Mouse (Mus musculus) embryonic stem cell, embryonic (primary cell): Measurements from ENCODE around the gene Nagpa.

ENCODE experiments used
- CTCF ChIA-PET, 4 experiments: fragments of 300-600 bp in 2 of 4; fragments of 350-600 bp in 2 of 4; sonication (Branson Sonifier 250); formaldehyde crosslinking; loops; one replicate each; lab custom pipeline; 2022; ENCODE audit warnings: inconsistent platforms in 2 of 4; lab: Charles Lee
- POLR2A ChIA-PET, 4 experiments: fragments of 300-600 bp in 2 of 4; fragments of 350-600 bp in 2 of 4; sonication (Branson Sonifier 250); formaldehyde crosslinking; loops; one replicate each; lab custom pipeline; 2022; ENCODE audit warnings: antibody characterized with exemption in 4 of 4, inconsistent platforms in 1 of 4; lab: Charles Lee

Nagpa gene

DNA sequence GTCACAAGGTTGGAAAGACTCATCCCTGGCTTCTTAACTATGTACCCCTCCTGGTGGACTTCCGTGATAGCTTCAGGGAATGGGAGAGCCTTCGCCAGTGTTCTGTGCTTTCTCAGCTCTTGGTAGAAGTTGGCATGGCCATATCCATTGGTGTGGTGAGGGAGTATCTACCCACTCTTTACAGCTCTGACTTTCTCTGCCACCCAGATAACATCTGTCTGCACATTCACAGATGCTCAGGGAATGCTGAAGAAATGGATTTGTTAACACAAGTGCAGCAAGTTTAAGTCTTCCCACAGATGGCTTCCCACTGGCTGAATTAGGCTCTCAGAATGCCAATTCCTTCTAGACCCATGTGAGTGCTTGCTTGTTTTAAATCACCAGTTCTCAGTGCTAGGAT lies 10.3 kb upstream of the Nagpa start:
- POLR2A ChIA-PET, result interaction anchor here in 1 of 4 experiments (1.9 kb wide), 1 partner anchor 9 kb away, joined by 11 read pairs; the partner anchor contains the start of gene Nagpa

DNA sequence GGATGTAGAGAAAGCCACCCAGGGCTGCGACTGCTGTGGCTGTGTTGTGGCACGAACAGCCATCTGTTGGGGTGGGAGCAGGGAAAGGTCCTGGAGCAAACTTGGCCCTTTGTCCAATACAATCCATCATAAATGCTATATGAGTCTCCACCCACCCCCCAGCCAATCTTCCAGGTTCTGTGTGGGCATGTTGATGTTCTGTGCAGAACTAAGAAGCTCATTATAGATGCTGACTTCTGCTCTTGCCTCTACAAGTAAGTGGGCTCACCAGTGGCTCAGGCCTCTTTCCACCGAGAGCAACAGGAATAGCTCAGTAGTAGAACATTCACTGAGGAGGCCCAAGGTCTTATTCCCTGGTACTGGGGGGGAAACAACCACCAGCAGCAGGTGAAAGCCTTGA lies 8.3 kb upstream of the Nagpa start:
- ChIA-PET CTCF (interaction anchor here in 1 of 4 experiments (0.5 to 1.0 kb wide), 2 partner anchors 262 to 911 kb away, joined by 3 to 8 read pairs; no protein-coding TSS in a partner anchor), POLR2A (interaction anchor here in 1 of 4 experiments (0.8 kb wide), 1 partner anchor 9 kb away, joined by 3 read pairs; the partner anchor contains the start of gene Nagpa)

More for the DNA sequence above, 10.3 kb upstream of the Nagpa start:
- CTCF ChIA-PET, result interaction anchor here in 1 of 4 experiments (0.9 kb wide), 1 partner anchor 30 kb away, joined by 3 read pairs; no protein-coding TSS in a partner anchor

- POLR2A ChIA-PET, result no interaction called here
- CTCF ChIA-PET, result no interaction called here
Measured at GRCm38 (mm10) chr16:5210365-5210764, 6.6 kb upstream of the Nagpa start.

- ChIA-PET POLR2A (interaction anchor here in 2 of 4 experiments (1.1 to 3.3 kb wide), 6 partner anchors 8 to 265 kb away, joined by 3 to 11 read pairs (median 4); no protein-coding TSS in a partner anchor), CTCF (no interaction called here)
Measured at GRCm38 (mm10) chr16:5206051-5206450, 2.2 kb upstream of the Nagpa start.

GRCm38 (mm10) chr16:5205431-5205970 lies 1.7 kb upstream of the Nagpa start:
- CTCF ChIA-PET, result interaction anchor here in 1 of 4 experiments (0.6 kb wide), 1 partner anchor 325 kb away, joined by 5 read pairs; the partner anchor contains the start of gene Ubald1
- POLR2A ChIA-PET, result interaction anchor here in 2 of 4 experiments (1.2 to 6.1 kb wide), 6 partner anchors 8 to 266 kb away, joined by 3 to 31 read pairs (median 4); no protein-coding TSS in a partner anchor

DNA sequence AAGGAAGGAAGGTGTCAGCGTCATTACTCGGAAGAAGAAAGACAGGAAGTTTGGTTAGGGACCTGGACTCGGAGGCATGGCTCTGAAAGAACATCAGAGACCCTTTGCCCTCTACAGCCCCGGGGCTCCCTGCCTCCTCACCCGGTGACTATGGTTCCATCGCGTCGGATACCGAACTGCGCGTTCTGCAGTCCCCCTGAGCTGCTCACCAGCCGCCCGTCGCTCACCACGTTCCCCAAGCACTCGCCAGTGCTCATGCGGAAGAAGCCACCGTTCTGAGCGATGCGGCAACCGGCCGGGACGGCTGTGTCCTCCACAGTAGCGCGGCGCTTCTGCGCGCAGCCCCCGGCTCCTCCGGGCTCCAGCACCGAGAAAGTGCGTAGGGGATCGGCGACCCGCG lies 612 bp downstream of the Nagpa start:
- CTCF ChIA-PET, result interaction anchor here in 1 of 4 experiments (0.7 to 2.2 kb wide), 2 partner anchors 51 to 579 kb away, joined by 3 to 9 read pairs; no protein-coding TSS in a partner anchor
- POLR2A ChIA-PET, result interaction anchor here (0.8 to 6.1 kb wide), 20 partner anchors 9 to 323 kb away, joined by 3 to 31 read pairs (median 4); partner anchors contain the start of genes Alg1 (in 1 of the 4), Sec14l5 (in 1 of the 4) and Ubald1 (in 1 of the 4)

DNA sequence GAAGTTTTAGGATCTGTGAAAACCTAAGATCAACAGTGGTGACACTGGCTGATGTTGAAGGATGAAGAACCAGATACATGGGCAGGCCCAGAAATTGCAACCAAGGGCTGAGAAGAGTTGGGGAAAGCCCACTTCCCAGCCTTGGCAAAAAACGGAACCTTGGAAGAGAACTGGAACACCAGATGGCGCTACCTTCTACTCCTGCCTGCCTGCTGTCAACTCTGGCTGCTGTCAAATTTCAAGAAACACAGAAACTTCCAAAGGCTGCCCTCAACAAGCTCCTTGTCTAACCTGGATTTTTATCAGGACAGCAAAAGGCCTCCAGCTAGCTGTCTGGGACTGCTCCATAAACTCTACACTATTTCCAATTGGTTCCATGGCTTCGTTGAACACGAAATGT lies 1.1 kb downstream of the Nagpa start:
- ChIA-PET CTCF (interaction anchor here in 1 of 4 experiments (0.7 to 2.2 kb wide), 3 partner anchors 42 to 578 kb away, joined by 3 to 9 read pairs (median 3); no protein-coding TSS in a partner anchor), POLR2A (interaction anchor here in 3 of 4 experiments (1.2 to 6.1 kb wide), 11 partner anchors 10 to 268 kb away, joined by 3 to 31 read pairs (median 4); partner anchors contain the start of genes Alg1 (in 1 of the 3) and Sec14l5 (in 1 of the 3))

DNA sequence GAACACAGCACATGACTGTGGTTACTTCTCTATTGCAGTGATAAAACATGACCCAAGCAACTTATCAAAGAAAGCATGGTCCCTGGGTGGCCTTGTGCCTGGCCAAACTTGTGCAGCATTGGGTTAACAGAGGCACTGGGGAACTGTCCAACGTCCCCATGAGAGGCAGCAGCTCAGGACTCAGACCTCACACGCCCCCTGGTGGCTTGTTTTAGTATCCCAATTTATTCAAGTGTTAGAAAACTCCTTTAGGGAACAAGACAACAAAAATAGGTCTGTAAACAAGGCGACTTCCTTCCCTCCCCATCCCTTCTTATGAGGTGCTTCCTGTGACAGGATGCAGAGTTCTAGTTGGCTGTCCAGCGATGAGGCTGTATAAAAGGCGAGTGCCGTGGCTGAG lies 8.7 kb downstream of the Nagpa start:
- POLR2A ChIA-PET, result interaction anchor here in 3 of 4 experiments (0.5 to 1.4 kb wide), 8 partner anchors 9 to 1783 kb away, joined by 3 to 6 read pairs (median 3); partner anchors contain the start of gene Nagpa (in 1 of the 3)
- CTCF ChIA-PET, result interaction anchor here (0.5 to 2.8 kb wide), 16 partner anchors 9 to 570 kb away, joined by 3 to 8 read pairs (median 3); partner anchors contain the start of gene Nagpa (in 1 of the 4)

GRCm38 (mm10) chr16:5186234-5186633 lies 17.6 kb downstream of the Nagpa start:
- ChIA-PET POLR2A (interaction anchor here in 1 of 4 experiments (1.6 to 1.9 kb wide), 2 partner anchors 9 to 213 kb away, joined by 3 to 6 read pairs; no protein-coding TSS in a partner anchor), CTCF (no interaction called here)

DNA sequence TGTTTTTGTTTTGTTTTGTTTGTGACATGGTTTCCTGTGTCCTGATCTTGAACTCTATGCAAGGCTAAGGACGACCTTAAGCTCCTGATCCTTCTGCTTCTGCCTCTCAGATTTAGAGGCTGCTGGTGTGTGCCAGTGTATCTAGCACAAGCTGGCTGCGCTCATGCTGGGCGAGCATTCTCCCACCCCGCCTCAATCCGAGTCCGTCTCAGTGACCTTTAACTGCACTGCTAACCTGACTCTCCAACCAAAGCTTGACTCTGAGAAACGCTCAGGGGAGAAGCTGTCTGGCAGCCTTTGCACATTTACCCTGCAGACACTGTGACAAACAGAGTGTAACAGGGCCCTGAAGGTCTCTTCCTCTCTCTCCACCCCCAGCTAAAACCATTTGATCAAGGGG lies 18.1 kb downstream of the Nagpa start:
- ChIA-PET CTCF (no interaction called here), POLR2A (interaction anchor here in 1 of 4 experiments (1.9 kb wide), 1 partner anchor 10 kb away, joined by 6 read pairs; no protein-coding TSS in a partner anchor)

DNA sequence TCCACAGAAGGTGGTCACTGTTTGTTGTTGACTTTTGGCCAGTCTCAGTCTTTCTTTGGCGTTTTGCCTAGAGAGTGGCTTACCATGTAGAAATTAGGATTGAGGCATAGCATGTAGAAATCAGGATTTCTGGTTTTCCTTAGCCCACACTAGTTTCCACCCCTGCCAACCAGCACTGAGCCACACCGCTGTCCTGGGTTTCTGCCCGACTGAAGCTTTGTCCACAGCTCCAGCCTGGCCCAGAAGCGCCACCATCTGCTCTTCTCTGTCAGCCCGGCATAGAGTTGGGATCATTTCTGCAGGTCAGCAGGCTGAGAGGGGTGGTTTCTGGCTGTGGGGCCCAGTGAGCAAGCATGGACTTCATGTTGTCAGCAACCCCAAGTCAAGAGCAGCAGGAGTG lies 18.9 kb downstream of the Nagpa start:
- POLR2A ChIA-PET, result no interaction called here
- CTCF ChIA-PET, result no interaction called here

DNA sequence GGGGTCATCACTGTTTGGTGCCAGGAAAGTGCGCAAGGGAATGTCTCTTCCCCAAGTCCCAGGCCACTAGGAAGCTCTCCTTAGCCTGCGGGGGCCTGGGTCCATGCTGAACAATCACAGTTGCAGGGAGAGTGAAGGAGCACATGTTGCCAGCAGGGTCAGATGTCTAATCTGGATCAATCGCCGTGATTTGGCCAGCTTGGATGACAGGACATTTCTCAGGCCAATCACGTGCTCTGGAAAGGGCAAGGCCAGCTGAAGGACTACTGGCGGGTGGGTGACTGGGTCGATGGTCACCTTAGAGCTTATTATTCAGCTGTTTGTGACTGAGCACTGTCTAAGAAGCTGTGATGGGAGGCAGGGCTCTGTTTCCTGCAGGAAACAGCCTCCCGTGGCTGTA lies 19.7 kb downstream of the Nagpa start:
- ChIA-PET POLR2A (interaction anchor here in 1 of 4 experiments (1.3 kb wide), 1 partner anchor 303 kb away, joined by 3 read pairs; no protein-coding TSS in a partner anchor), CTCF (interaction anchor here in 2 of 4 experiments (1.7 to 2.0 kb wide), 2 partner anchors 11 to 12 kb away, joined by 6 to 8 read pairs; no protein-coding TSS in a partner anchor)

- POLR2A ChIA-PET, result interaction anchor here in 2 of 4 experiments (0.7 to 1.3 kb wide), 4 partner anchors 11 to 303 kb away, joined by 3 read pairs; no protein-coding TSS in a partner anchor
Measured at GRCm38 (mm10) chr16:5183310-5183975, 20.4 kb downstream of the Nagpa start.

GRCm38 (mm10) chr16:5172636-5173035 lies 31.2 kb downstream of the Nagpa start:
- ChIA-PET POLR2A (no interaction called here), CTCF (no interaction called here)

More at GRCm38 (mm10) chr16:5183310-5183975, 20.4 kb downstream of the Nagpa start:
- CTCF ChIA-PET, result interaction anchor here in 2 of 4 experiments (1.7 to 2.0 kb wide), 2 partner anchors 12 to 13 kb away, joined by 6 to 8 read pairs; no protein-coding TSS in a partner anchor

GRCm38 (mm10) chr16:5168829-5169228 lies 35.0 kb downstream of the Nagpa start:
- POLR2A ChIA-PET, result interaction anchor here in 1 of 4 experiments (0.7 kb wide), 1 partner anchor 288 kb away, joined by 4 read pairs; the partner anchor contains the start of gene Ubald1

DNA sequence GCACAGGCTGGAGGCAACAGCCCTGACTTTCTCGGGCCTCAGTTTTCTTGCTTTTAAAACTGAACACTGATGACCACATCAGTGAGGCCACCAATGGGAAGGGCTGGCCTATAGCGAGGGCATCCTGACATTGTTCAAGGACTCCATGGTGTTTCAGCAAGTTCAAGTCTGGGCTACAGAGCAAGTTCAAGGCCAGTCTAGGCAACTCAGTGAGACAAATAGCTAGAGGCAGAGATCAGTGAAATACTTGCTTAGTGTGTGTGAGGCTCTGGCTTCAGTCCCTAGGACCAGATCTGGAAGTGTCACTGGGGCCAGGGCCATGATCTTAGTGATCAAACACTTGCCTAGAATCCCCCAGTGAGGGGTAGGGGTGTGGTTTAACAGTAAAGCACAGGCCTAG lies 35.8 kb downstream of the Nagpa start:
- POLR2A ChIA-PET, result interaction anchor here in 1 of 4 experiments (0.7 kb wide), 1 partner anchor 288 kb away, joined by 4 read pairs; the partner anchor contains the start of gene Ubald1
- CTCF ChIA-PET, result no interaction called here

More at GRCm38 (mm10) chr16:5168829-5169228, 35.0 kb downstream of the Nagpa start:
- CTCF ChIA-PET, result no interaction called here

- ChIA-PET POLR2A (interaction anchor here in 1 of 4 experiments (0.7 kb wide), 1 partner anchor 15 kb away, joined by 5 read pairs; no protein-coding TSS in a partner anchor), CTCF (interaction anchor here in 1 of 4 experiments (1.6 kb wide), 1 partner anchor 251 kb away, joined by 3 read pairs; no protein-coding TSS in a partner anchor)
Measured at GRCm38 (mm10) chr16:5164327-5164726, 39.5 kb downstream of the Nagpa start.

GRCm38 (mm10) chr16:5159248-5159647 lies 44.6 kb downstream of the Nagpa start:
- POLR2A ChIA-PET, result interaction anchor here in 3 of 4 experiments (0.6 to 1.1 kb wide), 4 partner anchors 12 to 534 kb away, joined by 3 to 4 read pairs (median 4); partner anchors contain the start of genes Pam16 (in 1 of the 3) and Sec14l5 (in 1 of the 3)
- CTCF ChIA-PET, result interaction anchor here in 1 of 4 experiments (0.6 kb wide), 1 partner anchor 36 kb away, joined by 3 read pairs; no protein-coding TSS in a partner anchor
